Mouse (Mus musculus) ES-E14 (cell line): ENCODE data around the gene Plet1. TPM values are rescaled to one million over a fixed set of nuclear protein-coding genes. Genes with fewer than 3 reads are reported as not detected.

Experiments
- DNase-seq: peaks from one replicate; pipeline ENCODE4 v3.0.0-alpha.2; 2013; ENCODE audit warnings: low read depth, low spot score
- H3K27ac ChIP-seq: 2 replicates; pipeline ENCODE4 v1.5.1; 2012; ENCODE audit warnings: low read depth, mild to moderate bottlenecking, low read length, moderate library complexity, mixed read lengths; ENCODE audit not compliant: poor library complexity, insufficient read depth, severe bottlenecking
- H3K36me3 ChIP-seq: 2 replicates; pipeline ENCODE4 v1.6.1; 2012; ENCODE audit warnings: mild to moderate bottlenecking, low read length, moderate library complexity, mixed read lengths; ENCODE audit not compliant: control insufficient read depth, poor library complexity, insufficient read depth, severe bottlenecking
- H3K4me1 ChIP-seq, 2 experiments: fragments of 150-350 bp in 1 of 2; sonication (generic) in 1 of 2; 2 replicates each; pipeline ENCODE4 v1.6.1; 2012; ENCODE audit warnings: low read length in 2 of 2, mild to moderate bottlenecking in 1 of 2, mixed read lengths in 1 of 2; ENCODE audit not compliant: control insufficient read depth in 2 of 2, insufficient read depth in 2 of 2, poor library complexity in 1 of 2
- H3K4me3 ChIP-seq, 2 experiments: fragments of 150-350 bp in 1 of 2; sonication (generic) in 1 of 2; 2 replicates each; pipeline ENCODE4 v1.5.1; 2012; ENCODE audit warnings: low read length in 2 of 2, low read depth in 1 of 2, mild to moderate bottlenecking in 1 of 2, mixed read lengths in 1 of 2; ENCODE audit not compliant: insufficient read depth in 1 of 2, poor library complexity in 1 of 2, severe bottlenecking in 1 of 2
- H3K9ac ChIP-seq: 2 replicates; pipeline ENCODE4 v1.6.1; 2012; ENCODE audit warnings: low read depth, mild to moderate bottlenecking, low read length, mixed read lengths; ENCODE audit not compliant: poor library complexity, insufficient read depth, severe bottlenecking
- H3K9me3 ChIP-seq: fragments of 150-350 bp; sonication (generic); 2 replicates; pipeline ENCODE4 v1.6.1; 2012; ENCODE audit warnings: low read depth, mild to moderate bottlenecking, low read length; ENCODE audit not compliant: control insufficient read depth, insufficient read depth
- CHD2 ChIP-seq: IDR thresholded peaks from 2 replicates; pipeline ENCODE4 v1.6.1; 2014; ENCODE audit warnings: mild to moderate bottlenecking, low read depth, low read length, inconsistent platforms
- HCFC1 ChIP-seq: IDR thresholded peaks from 2 replicates; pipeline ENCODE4 v1.6.1; 2012; ENCODE audit warnings: low read length, inconsistent platforms, borderline replicate concordance; ENCODE audit not compliant: insufficient read depth
- MAFK ChIP-seq: IDR thresholded peaks from 2 replicates; pipeline ENCODE4 v1.6.1; 2014; ENCODE audit warnings: mild to moderate bottlenecking, low read depth, low read length, inconsistent platforms; ENCODE audit not compliant: insufficient read depth
- ZC3H11A ChIP-seq: IDR thresholded peaks from 2 replicates; pipeline ENCODE4 v1.6.1; 2012; ENCODE audit warnings: low read depth, mild to moderate bottlenecking, inconsistent platforms, low read length, borderline replicate concordance
- ZNF384 ChIP-seq: IDR thresholded peaks from 2 replicates; pipeline ENCODE4 v1.6.1; 2012; ENCODE audit warnings: low read depth, low read length, inconsistent platforms
- in situ Hi-C, 2 experiments: fragments of 600-800 bp; cut with MboI; formaldehyde crosslinking; loops; one replicate each; pipeline ENCODE4 v1.15.1; 2025; ENCODE audit warnings: low sequenced_read_pairs in 2 of 2, inconsistent platforms in 1 of 2; ENCODE audit not compliant: unreplicated experiment in 2 of 2
- total RNA-seq: library from RNA; depleted of rRNA; stranded (reverse); fragments of 300-350 nt; gene quantifications from 2 replicates; pipeline ENCODE4 v1.2.3, GENCODE M21; 2012

The Plet1 gene
- total RNA-seq, 1 experiment = 9.4 TPM

- no peak overlapping the region for H3K4me3 ChIP-seq
- in situ Hi-C loops = no loop called here
- H3K27ac ChIP-seq = no peak overlapping the region
- H3K9me3 ChIP-seq = no peaks in the 10 kb centered on the region
- H3K4me1 ChIP-seq = peaks cover 0 to 8% of the 10 kb centered on the region in 2 experiments; a peak in 1 of 4 replicates
- H3K9ac ChIP-seq = no peak overlapping the region
- no peak for DNase-seq
- no peak for TF ChIP-seq HCFC1
- no peak for TF ChIP-seq CHD2
- TF ChIP-seq ZC3H11A = no peak
- no peak for TF ChIP-seq MAFK
- TF ChIP-seq ZNF384 = no peak
- H3K36me3 ChIP-seq = no peaks in the 10 kb centered on the region
Measured at GRCm38 (mm10) chr9:50476651-50477050, 17.7 kb upstream of the Plet1 start.

GRCm38 (mm10) chr9:50477270-50477669 is 17.1 kb upstream of the Plet1 start:
- no peaks in the 10 kb centered on the region for H3K9me3 ChIP-seq
- no peak overlapping the region for H3K4me3 ChIP-seq
- H3K27ac ChIP-seq = no peak overlapping the region
- TF ChIP-seq CHD2 (no peak), ZC3H11A (no peak), MAFK (no peak), ZNF384 (no peak), HCFC1 (no peak)
- H3K36me3 ChIP-seq = no peaks in the 10 kb centered on the region
- DNase-seq = no peak
- in situ Hi-C loops = no loop called here
- no peak overlapping the region for H3K9ac ChIP-seq
- H3K4me1 ChIP-seq = peaks cover 0 to 8% of the 10 kb centered on the region in 2 experiments; a peak in 1 of 4 replicates

GRCm38 (mm10) chr9:50478826-50479225 is 15.5 kb upstream of the Plet1 start:
- peaks cover 0 to 8% of the 10 kb centered on the region in 2 experiments; a peak in 1 of 4 replicates for H3K4me1 ChIP-seq
- H3K4me3 ChIP-seq = no peak overlapping the region
- H3K27ac ChIP-seq = no peak overlapping the region
- no peaks in the 10 kb centered on the region for H3K36me3 ChIP-seq
- DNase-seq = no peak
- TF ChIP-seq ZNF384 = no peak
- no peak for TF ChIP-seq MAFK
- TF ChIP-seq ZC3H11A = no peak
- no peak for TF ChIP-seq HCFC1
- TF ChIP-seq CHD2 = no peak
- H3K9ac ChIP-seq = no peak overlapping the region
- in situ Hi-C loops = no loop called here
- H3K9me3 ChIP-seq = no peaks in the 10 kb centered on the region

GRCm38 (mm10) chr9:50479476-50479875 is 14.8 kb upstream of the Plet1 start:
- no peak for DNase-seq
- Histone ChIP-seq H3K27ac (no peak overlapping the region), H3K9me3 (no peaks in the 10 kb centered on the region), H3K36me3 (no peaks in the 10 kb centered on the region), H3K4me3 (no peak overlapping the region), H3K9ac (no peak overlapping the region), H3K4me1 (peaks cover 0 to 8% of the 10 kb centered on the region in 2 experiments; a peak in 1 of 4 replicates)
- TF ChIP-seq ZC3H11A = no peak
- no peak for TF ChIP-seq MAFK
- TF ChIP-seq ZNF384 = no peak
- no peak for TF ChIP-seq CHD2
- no peak for TF ChIP-seq HCFC1
- in situ Hi-C loops = no loop called here

DNA sequence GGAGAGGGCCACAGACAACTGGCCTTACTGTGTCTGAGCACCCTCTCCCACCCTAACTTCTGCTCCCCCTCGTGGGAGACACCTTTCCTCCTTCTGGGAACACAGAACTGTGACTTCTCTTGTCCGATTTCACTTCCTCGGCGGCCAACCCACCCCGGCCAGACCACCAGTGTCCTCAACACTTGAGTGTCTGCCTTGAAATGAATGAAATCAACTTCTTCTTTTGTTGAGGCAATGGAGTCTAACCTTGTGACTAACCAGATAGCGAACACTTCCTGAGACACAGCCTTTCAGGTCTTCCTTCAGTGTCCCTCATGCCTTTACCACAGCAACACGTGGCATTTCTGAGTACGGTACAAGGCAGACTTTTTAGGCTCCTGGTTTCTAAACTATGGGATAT is 11.6 kb upstream of the Plet1 start:
- Histone ChIP-seq H3K4me1 (peaks cover 3 to 8% of the 10 kb centered on the region in 2 experiments; a peak in 2 of 4 replicates), H3K27ac (no peak overlapping the region), H3K9ac (no peak overlapping the region), H3K9me3 (no peaks in the 10 kb centered on the region), H3K36me3 (no peaks in the 10 kb centered on the region), H3K4me3 (no peak overlapping the region)
- TF ChIP-seq ZC3H11A (no peak), ZNF384 (no peak), MAFK (no peak), HCFC1 (no peak), CHD2 (no peak)
- in situ Hi-C loops = no loop called here
- no peak for DNase-seq
